Mouse (Mus musculus): ENCODE results near the gene Lrba.

Gene Lrba

GRCm38 (mm10) chr3:86253791-86254190 is 29.3 kb downstream of the Lrba start:
- DNase-seq (ENCODE audit: extremely low read depth, low read depth, low spot score), result no peak

DNA sequence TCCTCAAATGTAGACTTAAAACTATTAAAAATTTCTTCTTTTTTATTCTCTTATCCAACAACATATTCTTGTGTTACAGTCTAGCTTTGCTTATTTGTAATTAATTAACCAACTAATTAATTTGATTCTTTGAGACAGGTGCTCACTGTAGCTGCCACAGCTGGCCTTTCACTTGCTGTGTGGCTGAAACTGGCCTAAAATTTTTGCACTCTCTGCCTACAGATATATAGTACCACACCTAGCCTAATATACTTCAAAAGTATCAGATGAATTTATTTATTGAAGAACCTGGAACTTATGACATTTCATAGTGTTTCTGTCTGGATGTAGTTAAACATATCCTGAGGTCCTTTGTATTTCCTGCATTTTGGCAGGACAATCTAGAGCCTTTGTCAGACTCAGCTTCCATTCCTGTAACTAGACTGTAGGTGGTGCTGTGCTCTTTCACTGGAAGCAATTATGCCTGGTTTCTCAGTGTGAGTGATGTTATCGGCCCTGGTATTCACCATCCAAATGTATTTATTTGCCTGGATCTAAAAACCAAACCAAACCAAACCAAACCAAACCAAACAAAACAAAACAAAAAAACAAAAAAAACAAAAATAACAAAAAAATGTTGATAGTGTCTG is 43.7 kb downstream of the Lrba start:
- DNase-seq (ENCODE audit: extremely low read depth, low read depth, low spot score), result no peak

- no peak for DNase-seq (ENCODE audit: extremely low read depth, low read depth, low spot score)
Measured at GRCm38 (mm10) chr3:86275651-86276050, 51.2 kb downstream of the Lrba start.

GRCm38 (mm10) chr3:86291326-86291725 is 66.8 kb downstream of the Lrba start:
- no peak for DNase-seq (ENCODE audit: extremely low read depth, low read depth, low spot score)

GRCm38 (mm10) chr3:86294866-86295265 is 70.4 kb downstream of the Lrba start:
- DNase-seq (ENCODE audit: extremely low read depth, low read depth, low spot score), result no peak

- no peak for DNase-seq (ENCODE audit: extremely low read depth, low read depth, low spot score)
Measured at GRCm38 (mm10) chr3:86296214-86296613, 71.7 kb downstream of the Lrba start.

- DNase-seq (ENCODE audit: extremely low read depth, low read depth, low spot score), result no peak
Measured at GRCm38 (mm10) chr3:86308833-86309232, 84.4 kb downstream of the Lrba start.

- DNase-seq (ENCODE audit: extremely low read depth, low read depth, low spot score), result no peak
Measured at GRCm38 (mm10) chr3:86310216-86310615, 85.7 kb downstream of the Lrba start.

GRCm38 (mm10) chr3:86311406-86311805 is 86.9 kb downstream of the Lrba start:
- DNase-seq (ENCODE audit: extremely low read depth, low read depth, low spot score), result no peak

- no peak for DNase-seq (ENCODE audit: extremely low read depth, low read depth, low spot score)
Measured at GRCm38 (mm10) chr3:86317636-86318035, 93.2 kb downstream of the Lrba start.

- no peak for DNase-seq (ENCODE audit: extremely low read depth, low read depth, low spot score)
Measured at GRCm38 (mm10) chr3:86328531-86328930, 104.1 kb downstream of the Lrba start.

DNA sequence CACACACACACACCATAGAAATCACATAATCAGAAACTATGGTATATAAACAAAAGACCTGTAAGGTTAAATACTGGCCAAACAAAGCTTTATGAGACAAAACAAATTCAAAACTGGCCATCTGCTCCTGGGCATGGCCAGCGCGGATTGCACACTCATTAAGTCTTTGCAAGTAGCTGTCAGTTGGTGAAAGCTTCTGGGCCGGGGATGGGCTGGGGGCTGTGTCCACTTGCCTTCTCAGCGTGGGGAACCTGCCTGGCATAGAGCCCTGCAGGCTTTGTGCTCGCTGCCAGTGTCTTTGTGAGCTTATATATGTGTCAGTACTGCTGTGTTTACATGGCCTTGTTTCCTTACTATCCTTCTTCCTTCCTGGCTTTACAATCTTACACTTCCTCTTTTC is 118.8 kb downstream of the Lrba start:
- no peak for DNase-seq (ENCODE audit: extremely low read depth, low read depth, low spot score)

DNA sequence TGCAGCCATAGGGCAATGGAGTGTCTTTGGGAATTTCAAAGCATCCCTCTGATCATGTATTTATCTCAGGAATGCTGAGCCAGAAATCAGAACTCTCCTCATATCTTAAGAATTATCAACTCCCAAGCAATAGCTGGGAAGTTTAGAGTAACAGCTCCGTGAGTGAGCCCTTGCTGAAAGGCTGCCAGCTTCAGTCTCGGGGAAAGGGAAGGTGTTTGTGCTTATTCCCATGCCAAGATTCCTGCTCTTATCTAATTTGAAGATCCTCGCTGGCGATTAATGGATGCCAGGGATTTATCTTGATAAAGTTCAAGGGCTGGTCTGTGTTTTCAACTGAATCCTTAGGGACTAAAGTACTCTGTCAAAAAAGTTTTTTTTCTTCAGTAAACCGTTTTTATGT is 138.0 kb downstream of the Lrba start:
- DNase-seq (ENCODE audit: extremely low read depth, low read depth, low spot score), result no peak

DNA sequence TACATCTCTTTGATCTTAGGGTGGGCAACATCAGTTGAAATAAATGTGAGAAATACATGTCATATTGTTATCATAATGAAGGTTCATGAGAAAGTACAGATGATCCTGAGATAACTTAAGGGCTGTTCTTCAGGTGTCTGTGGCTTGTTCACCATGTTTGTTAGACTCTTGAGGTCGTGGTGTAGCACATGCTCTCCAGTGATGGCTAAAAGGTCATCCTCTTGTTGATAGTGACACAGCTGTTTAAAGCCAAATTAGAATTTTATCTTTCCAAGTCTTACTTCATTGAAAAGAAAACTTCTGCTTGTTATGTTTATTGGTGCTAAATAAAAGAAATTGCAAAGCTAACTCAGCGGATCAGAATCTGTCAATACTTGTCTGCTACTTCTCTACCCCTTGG is 147.0 kb downstream of the Lrba start:
- no peak for DNase-seq (ENCODE audit: extremely low read depth, low read depth, low spot score)

DNA sequence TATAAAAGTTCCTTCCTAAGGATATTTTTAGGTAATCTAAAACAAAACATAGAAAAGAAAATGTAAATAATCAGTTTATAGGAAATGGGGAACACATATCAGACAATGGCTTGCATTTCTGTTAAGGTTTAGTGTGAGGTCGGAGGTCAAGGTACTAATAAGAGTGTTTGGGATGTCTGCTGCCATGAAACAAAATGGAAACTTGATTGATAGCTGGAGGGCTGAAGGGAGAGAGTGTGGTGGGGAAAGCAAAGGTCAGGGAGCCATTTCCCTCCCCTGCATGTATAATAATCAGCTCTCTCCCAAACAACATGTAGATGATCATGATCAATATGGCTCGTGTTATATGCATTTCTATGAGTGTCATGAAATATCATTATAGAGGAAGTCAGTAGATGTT is 150.8 kb downstream of the Lrba start:
- no peak for DNase-seq (ENCODE audit: extremely low read depth, low read depth, low spot score)

DNA sequence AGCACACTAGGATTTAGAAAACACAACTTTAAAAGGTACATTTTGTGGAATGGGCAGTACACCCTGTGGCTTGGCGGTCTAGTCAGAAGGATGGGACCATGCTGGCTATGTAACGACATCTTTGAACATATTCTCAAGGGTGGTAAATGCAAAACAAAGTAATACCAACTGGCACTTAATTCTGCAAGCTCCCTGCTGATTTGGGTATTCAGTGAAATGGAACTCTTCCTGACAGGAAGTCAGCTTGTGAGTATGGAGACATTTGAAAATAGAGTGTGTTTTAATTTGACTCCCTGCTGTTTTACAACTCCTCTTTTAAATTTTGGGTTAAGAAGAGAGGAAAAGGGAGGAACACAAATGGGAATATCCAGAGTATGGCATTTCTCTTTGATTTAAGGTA is 158.1 kb downstream of the Lrba start:
- DNase-seq (ENCODE audit: extremely low read depth, low read depth, low spot score), result no peak

DNA sequence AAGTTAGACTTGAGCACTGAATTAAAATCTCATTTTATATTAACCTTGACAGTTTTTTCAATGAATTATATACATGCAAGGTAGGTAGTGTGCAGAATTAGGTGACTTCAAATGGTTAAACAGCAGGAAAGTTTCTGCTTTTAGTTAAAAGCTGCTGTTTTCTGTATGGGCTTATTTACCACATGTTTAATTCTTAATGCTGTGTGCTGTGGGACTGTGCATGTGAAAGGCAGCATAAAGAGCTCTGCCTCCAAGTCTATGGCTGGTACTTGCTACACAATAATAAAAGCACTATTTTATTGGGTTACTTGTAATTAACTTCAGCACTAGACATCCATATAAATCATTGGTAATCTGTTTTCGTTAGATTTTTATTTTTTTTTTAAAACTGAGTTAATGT is 160.6 kb downstream of the Lrba start:
- no peak for DNase-seq (ENCODE audit: extremely low read depth, low read depth, low spot score)

GRCm38 (mm10) chr3:86386246-86386645 is 161.8 kb downstream of the Lrba start:
- no peak for DNase-seq (ENCODE audit: extremely low read depth, low read depth, low spot score)

- no peak for DNase-seq (ENCODE audit: extremely low read depth, low read depth, low spot score)
Measured at GRCm38 (mm10) chr3:86423828-86424227, 199.3 kb downstream of the Lrba start.

GRCm38 (mm10) chr3:86426733-86427132 is 202.3 kb downstream of the Lrba start:
- DNase-seq (ENCODE audit: extremely low read depth, low read depth, low spot score), result no peak

DNA sequence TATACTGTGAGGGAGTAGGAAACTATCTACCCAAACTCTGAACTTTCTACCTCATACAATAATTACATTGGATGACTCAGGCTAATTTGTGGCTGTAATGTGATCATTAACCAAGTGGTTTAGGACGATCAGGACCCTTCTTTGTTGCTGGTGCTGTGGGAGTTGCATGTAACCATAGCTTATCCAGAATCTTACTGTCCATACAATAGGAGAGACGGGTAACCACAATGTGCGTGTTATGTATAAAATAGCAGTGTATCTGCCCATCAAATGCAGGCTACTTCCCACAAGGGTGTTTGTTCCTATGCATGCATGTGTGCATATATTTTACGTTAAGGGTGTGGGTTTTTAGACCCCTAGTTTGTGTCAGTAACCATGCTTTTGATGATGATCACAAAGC is 219.0 kb downstream of the Lrba start:
- DNase-seq (ENCODE audit: extremely low read depth, low read depth, low spot score), result no peak

DNA sequence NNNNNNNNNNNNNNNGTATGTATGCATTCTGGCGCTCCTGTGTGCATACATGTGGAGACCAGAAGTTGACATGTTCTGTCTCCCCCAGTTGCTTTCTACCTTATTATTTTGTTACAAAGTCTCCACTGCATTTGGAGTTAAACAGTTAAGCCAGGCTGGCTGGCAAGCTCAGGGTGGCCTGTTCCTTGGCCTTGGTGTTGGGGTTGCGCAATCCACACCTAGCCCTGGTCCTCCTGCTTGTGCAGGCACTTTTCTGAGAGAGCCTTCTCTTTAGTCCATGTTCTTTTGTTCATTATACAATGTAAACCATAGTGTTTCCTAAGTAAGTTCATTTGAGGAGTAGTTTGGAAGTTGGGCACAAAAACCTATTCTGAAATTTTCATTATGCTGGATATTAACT is 226.7 kb downstream of the Lrba start:
- no peak for DNase-seq (ENCODE audit: extremely low read depth, low read depth, low spot score)

- DNase-seq (ENCODE audit: extremely low read depth, low read depth, low spot score), result no peak
Measured at GRCm38 (mm10) chr3:86461582-86461981, 237.1 kb downstream of the Lrba start.

GRCm38 (mm10) chr3:86489992-86490391 is 265.5 kb downstream of the Lrba start:
- DNase-seq (ENCODE audit: extremely low read depth, low read depth, low spot score), result no peak

All from fat pad, adult 2 months (tissue).